Mouse (Mus musculus): ENCODE data around the gene Ptpre.
"Not testable (repeated sequence)": the region's sequence is repeated elsewhere in the genome, so short reads cannot be mapped to it uniquely, and the experiment has no call there.

Ptpre gene

GRCm38 (mm10) chr7:135537341-135537901, at the start of gene Ptpre:
Ptpre (plus strand) TSS chr7:135537481.
- DNase-seq (ENCODE audit: low read depth, low spot score) = no peak

GRCm38 (mm10) chr7:135488214-135488810, 49.0 kb upstream of the Ptpre start:
- DNase-seq (ENCODE audit: low read depth, low spot score) = peak; percentile 54

GRCm38 (mm10) chr7:135489724-135490499, 47.4 kb upstream of the Ptpre start:
- DNase-seq (ENCODE audit: low read depth, low spot score) = no peak

GRCm38 (mm10) chr7:135490500-135490886, 46.8 kb upstream of the Ptpre start:
- no peak for DNase-seq (ENCODE audit: low read depth, low spot score)

- peak; percentile 51 for DNase-seq (ENCODE audit: low read depth, low spot score)
These were observed 42.0 kb upstream of the Ptpre start for GRCm38 (mm10) chr7:135495303-135495702.

- no peak for DNase-seq (ENCODE audit: low read depth, low spot score)
These were observed 38.6 kb upstream of the Ptpre start for GRCm38 (mm10) chr7:135498565-135499186.

- DNase-seq (ENCODE audit: low read depth, low spot score) = peak; percentile 58
These were observed 37.9 kb upstream of the Ptpre start for GRCm38 (mm10) chr7:135499403-135499802.

GRCm38 (mm10) chr7:135506506-135506905, 30.8 kb upstream of the Ptpre start:
- DNase-seq (ENCODE audit: low read depth, low spot score) = not testable (repeated sequence)

- DNase-seq (ENCODE audit: low read depth, low spot score) = peak; percentile 55
These were observed 28.7 kb upstream of the Ptpre start for GRCm38 (mm10) chr7:135508602-135509001.

GRCm38 (mm10) chr7:135509272-135509671, 28.0 kb upstream of the Ptpre start:
- DNase-seq (ENCODE audit: low read depth, low spot score) = peak; percentile 77

- no peak for DNase-seq (ENCODE audit: low read depth, low spot score)
These were observed 26.9 kb upstream of the Ptpre start for GRCm38 (mm10) chr7:135510431-135510830.

GRCm38 (mm10) chr7:135511723-135512122, 25.6 kb upstream of the Ptpre start:
- DNase-seq (ENCODE audit: low read depth, low spot score) = no peak

- peak; percentile 31 for DNase-seq (ENCODE audit: low read depth, low spot score)
These were observed 20.1 kb upstream of the Ptpre start for GRCm38 (mm10) chr7:135517191-135517590.

- no peak for DNase-seq (ENCODE audit: low read depth, low spot score)
These were observed 17.0 kb upstream of the Ptpre start for GRCm38 (mm10) chr7:135520241-135520640.

- no peak for DNase-seq (ENCODE audit: low read depth, low spot score)
These were observed 15.3 kb upstream of the Ptpre start for GRCm38 (mm10) chr7:135521755-135522512.

- DNase-seq (ENCODE audit: low read depth, low spot score) = no peak
These were observed 13.3 kb upstream of the Ptpre start for GRCm38 (mm10) chr7:135523981-135524380.

- DNase-seq (ENCODE audit: low read depth, low spot score) = peak; percentile 73
These were observed 12.8 kb upstream of the Ptpre start for GRCm38 (mm10) chr7:135524424-135524967.

- no peak for DNase-seq (ENCODE audit: low read depth, low spot score)
These were observed 10.6 kb upstream of the Ptpre start for GRCm38 (mm10) chr7:135526574-135527152.

- no peak for DNase-seq (ENCODE audit: low read depth, low spot score)
These were observed 10.1 kb upstream of the Ptpre start for GRCm38 (mm10) chr7:135527169-135527568.

- no peak for DNase-seq (ENCODE audit: low read depth, low spot score)
These were observed 8.8 kb upstream of the Ptpre start, which contains the start of gene Clrn3 for GRCm38 (mm10) chr7:135528515-135528914. Clrn3 (minus strand) TSS chr7:135528654.

- no peak for DNase-seq (ENCODE audit: low read depth, low spot score)
These were observed 8.2 kb upstream of the Ptpre start for GRCm38 (mm10) chr7:135529068-135529467.

All from 3T3-L1 (cell line).